Mouse (Mus musculus): ENCODE results near the gene Atf6. TPM values are rescaled to one million over a fixed set of nuclear protein-coding genes. Genes with fewer than 3 reads are reported as not detected.
A peak's percentile ranks its signal among the peaks of the same experiment; 100 is the strongest.

Atf6 gene
- total and polyA plus RNA-seq, 3 experiments: 11.7 to 16.4 TPM; not detected in 1

- no peak for DNase-seq (ENCODE audit: low read depth, low spot score)
- H3K27ac ChIP-seq (ENCODE audit: control insufficient read depth, low read depth, low read length): no peak overlapping the region
- peaks cover 14 to 15% of the 10 kb centered on the region in 2 experiments for H3K36me3 ChIP-seq (ENCODE audit: control insufficient read depth in 1 of 2, insufficient read depth in 2 of 2, low read length in 2 of 2)
- peaks cover 8% of the 10 kb centered on the region for H3K79me2 ChIP-seq (ENCODE audit: control insufficient read depth, insufficient read depth, low read length, poor library complexity)
- no peak for TF ChIP-seq ETS1 (IDR thresholded peaks at IDR 0.05; ENCODE audit: low read depth, low read length)
- TF ChIP-seq POLR2AphosphoS5 (IDR thresholded peaks at IDR 0.05; ENCODE audit: borderline replicate concordance, low read depth, low read length): no peak
- TF ChIP-seq ZC3H11A (IDR thresholded peaks at IDR 0.05; ENCODE audit: low read depth, low read length): no peak
- TF ChIP-seq USF2 (IDR thresholded peaks at IDR 0.05; ENCODE audit: borderline replicate concordance in 1 of 2, insufficient read depth in 1 of 2, low read depth in 1 of 2, low read length in 2 of 2): no peak
- no peak for TF ChIP-seq TCF12 (IDR thresholded peaks at IDR 0.05; ENCODE audit: low read depth, low read length)
- no peak for TF ChIP-seq MEF2A (IDR thresholded peaks at IDR 0.05; ENCODE audit: extremely low read depth, insufficient replicate concordance, low read depth, low read length, poor library complexity, severe bottlenecking)
- no peak for TF ChIP-seq TAL1 (IDR thresholded peaks at IDR 0.05; ENCODE audit: low read length)
- TF ChIP-seq USF1 (IDR thresholded peaks at IDR 0.05; ENCODE audit: low read depth, low read length): no peak
- TF ChIP-seq GATA1 (IDR thresholded peaks at IDR 0.05; ENCODE audit: low read depth, low read length): no peak
- no peaks in the 10 kb centered on the region for H3K9me3 ChIP-seq (replicated peaks; ENCODE audit: insufficient read depth, low read length)
- peaks cover 7 to 8% of the 10 kb centered on the region in 2 experiments for H3K4me1 ChIP-seq (ENCODE audit: control insufficient read depth in 1 of 2, insufficient read depth in 2 of 2, low read length in 2 of 2)
- H3K27me3 ChIP-seq (ENCODE audit: control insufficient read depth in 1 of 2, insufficient read depth in 2 of 2, low read length in 2 of 2): no peaks in the 10 kb centered on the region
- no peak overlapping the region for H3K4me3 ChIP-seq (ENCODE audit: control insufficient read depth in 1 of 2, insufficient read depth in 1 of 2, low read depth in 2 of 2, low read length in 2 of 2)
- H3K9ac ChIP-seq (ENCODE audit: control insufficient read depth, low read depth, low read length, poor library complexity, severe bottlenecking): no peak overlapping the region
These were observed 9.3 kb upstream of the Atf6 start for GRCm38 (mm10) chr1:170876906-170877305.

- Histone ChIP-seq H3K4me3 (ENCODE audit: control insufficient read depth in 1 of 2, insufficient read depth in 1 of 2, low read depth in 2 of 2, low read length in 2 of 2) (no peak overlapping the region), H3K36me3 (ENCODE audit: control insufficient read depth in 1 of 2, insufficient read depth in 2 of 2, low read length in 2 of 2) (peaks cover 14 to 15% of the 10 kb centered on the region in 2 experiments)
These were observed 8.1 kb upstream of the Atf6 start for GRCm38 (mm10) chr1:170875676-170876075.

GRCm38 (mm10) chr1:170871961-170872360 is 4.4 kb upstream of the Atf6 start:
- H3K4me1 ChIP-seq (ENCODE audit: control insufficient read depth in 1 of 2, insufficient read depth in 2 of 2, low read length in 2 of 2): peaks cover 7 to 8% of the 10 kb centered on the region in 2 experiments

More at GRCm38 (mm10) chr1:170875676-170876075, 8.1 kb upstream of the Atf6 start:
- TF ChIP-seq MEF2A (IDR thresholded peaks at IDR 0.05; ENCODE audit: extremely low read depth, insufficient replicate concordance, low read depth, low read length, poor library complexity, severe bottlenecking): no peak
- peak; percentile 19 to 52; a peak in 2 of 4 replicates for TF ChIP-seq EP300 (IDR thresholded peaks at IDR 0.05; ENCODE audit: low read depth in 1 of 2, low read length in 2 of 2)
- peak; percentile 64; the same call in 1 of the 2 replicates for TF ChIP-seq ETS1 (IDR thresholded peaks at IDR 0.05; ENCODE audit: low read depth, low read length)
- TF ChIP-seq RCOR1 (IDR thresholded peaks at IDR 0.05; ENCODE audit: low read depth, low read length): 0 out of 2 replicates have a peak, but pooled peaks have one; percentile 7
- peak; percentile 52; the same call in 1 of the 2 replicates for TF ChIP-seq GATA1 (IDR thresholded peaks at IDR 0.05; ENCODE audit: low read depth, low read length)
- TF ChIP-seq BHLHE40 (IDR thresholded peaks at IDR 0.05; ENCODE audit: borderline replicate concordance, low read depth, low read length): no peak
- no peak for TF ChIP-seq ZKSCAN1 (IDR thresholded peaks at IDR 0.05; ENCODE audit: low read depth, low read length)
- no peak; the same call in 1 of the 2 replicates for TF ChIP-seq MXI1 (IDR thresholded peaks at IDR 0.05; ENCODE audit: low read depth, low read length)
- TF ChIP-seq MYC (IDR thresholded peaks at IDR 0.05; ENCODE audit: low read depth, low read length): peak; percentile 55; the same call in 1 of the 2 replicates
- Histone ChIP-seq H3K27me3 (ENCODE audit: control insufficient read depth in 1 of 2, insufficient read depth in 2 of 2, low read length in 2 of 2) (no peaks in the 10 kb centered on the region), H3K4me1 (ENCODE audit: control insufficient read depth in 1 of 2, insufficient read depth in 2 of 2, low read length in 2 of 2) (peaks cover 7 to 8% of the 10 kb centered on the region in 2 experiments), H3K9ac (ENCODE audit: control insufficient read depth, low read depth, low read length, poor library complexity, severe bottlenecking) (no peak overlapping the region), H3K9me3 (replicated peaks; ENCODE audit: insufficient read depth, low read length) (no peaks in the 10 kb centered on the region), H3K79me2 (ENCODE audit: control insufficient read depth, insufficient read depth, low read length, poor library complexity) (peaks cover 1% of the 10 kb centered on the region; the same call in 1 of the 2 replicates), H3K27ac (ENCODE audit: control insufficient read depth, low read depth, low read length) (peak overlapping the region; percentile 2; the same call in 1 of the 2 replicates)
- DNase-seq (ENCODE audit: low read depth, low spot score): peak; percentile 37

More at GRCm38 (mm10) chr1:170871961-170872360, 4.4 kb upstream of the Atf6 start:
- Histone ChIP-seq H3K79me2 (ENCODE audit: control insufficient read depth, insufficient read depth, low read length, poor library complexity) (peaks cover 8% of the 10 kb centered on the region), H3K4me3 (ENCODE audit: control insufficient read depth in 1 of 2, insufficient read depth in 1 of 2, low read depth in 2 of 2, low read length in 2 of 2) (no peak overlapping the region), H3K9ac (ENCODE audit: control insufficient read depth, low read depth, low read length, poor library complexity, severe bottlenecking) (no peak overlapping the region), H3K27me3 (ENCODE audit: control insufficient read depth in 1 of 2, insufficient read depth in 2 of 2, low read length in 2 of 2) (no peaks in the 10 kb centered on the region), H3K27ac (ENCODE audit: control insufficient read depth, low read depth, low read length) (no peak overlapping the region), H3K36me3 (ENCODE audit: control insufficient read depth in 1 of 2, insufficient read depth in 2 of 2, low read length in 2 of 2) (peaks cover 5 to 18% of the 10 kb centered on the region in 2 experiments), H3K9me3 (replicated peaks; ENCODE audit: insufficient read depth, low read length) (no peaks in the 10 kb centered on the region)
- peak; percentile 32 for DNase-seq (ENCODE audit: low read depth, low spot score)
- TF ChIP-seq CTCF (IDR thresholded peaks at IDR 0.05 in 2 of 3, conservative IDR thresholded peaks at IDR 0.05 in 1 of 3; ENCODE audit: control insufficient read depth in 1 of 3, insufficient read depth in 1 of 3, low read depth in 2 of 3, low read length in 3 of 3, poor library complexity in 1 of 3, severe bottlenecking in 1 of 3) (peak in 2 of 3 experiments; percentile 8 to 35; a peak in 2 of 6 replicates), TBP (IDR thresholded peaks at IDR 0.05; ENCODE audit: low read depth, low read length) (peak; percentile 48; the same call in 1 of the 2 replicates), POLR2A (IDR thresholded peaks at IDR 0.05; ENCODE audit: control insufficient read depth in 1 of 2, insufficient read depth in 1 of 2, low read depth in 1 of 2, low read length in 2 of 2, poor library complexity in 1 of 2) (no peak)

Measured in MEL (cell line).